Mouse (Mus musculus): ENCODE measurements around the gene Gm37240. TPM values are rescaled to one million over a fixed set of nuclear protein-coding genes. Genes with fewer than 3 reads are reported as not detected.
"Not testable (repeated sequence)": the region's sequence is repeated elsewhere in the genome, so short reads cannot be mapped to it uniquely, and the experiment has no call there.

The Gm37240 gene
- total RNA-seq, 2 experiments from 2014 or later: not detected

DNA sequence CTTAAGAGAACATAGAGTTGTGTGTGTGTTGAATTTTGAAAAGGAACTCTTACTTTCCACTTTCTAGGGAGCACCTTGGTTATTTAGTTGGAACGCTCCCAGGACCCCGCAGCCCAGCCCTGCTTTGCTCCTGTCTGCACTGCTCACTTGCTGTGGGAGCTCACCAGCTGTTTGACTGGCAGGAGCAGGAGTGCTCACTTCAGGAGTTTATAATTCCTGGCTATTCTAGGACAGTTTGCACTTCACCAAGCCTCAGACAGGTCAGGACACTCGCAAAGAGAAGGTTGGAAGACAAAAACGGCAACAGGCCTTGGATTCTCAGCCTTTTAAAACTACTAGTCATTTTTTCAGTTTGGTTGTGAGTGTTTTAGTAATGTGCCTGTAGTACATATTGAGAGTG is 962.1 kb downstream of the Gm37240 start:
- ATAC-seq (replicated peaks; ENCODE audit: low FRiP score, poor library complexity, severe bottlenecking): no peak

DNA sequence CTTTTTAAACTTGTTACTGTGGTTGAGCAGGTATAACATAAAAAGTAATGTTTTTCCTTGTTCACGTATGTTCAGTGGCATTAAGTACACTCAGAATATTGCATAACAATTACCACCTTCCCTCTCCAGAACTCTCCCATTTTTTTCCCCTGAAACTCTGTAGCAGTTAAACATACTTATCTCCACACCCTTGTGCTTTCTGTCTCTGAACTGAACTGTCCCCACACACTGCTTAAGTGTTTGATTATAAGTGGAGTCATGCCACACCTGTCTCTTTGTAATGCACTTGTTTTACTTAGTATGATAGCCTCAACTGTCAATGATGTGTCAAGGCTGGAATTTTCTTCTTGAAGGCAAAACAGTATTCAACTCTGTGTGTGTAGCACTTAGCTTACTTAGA is 963.6 kb downstream of the Gm37240 start:
- no peak for ATAC-seq (replicated peaks; ENCODE audit: low FRiP score, poor library complexity, severe bottlenecking)

DNA sequence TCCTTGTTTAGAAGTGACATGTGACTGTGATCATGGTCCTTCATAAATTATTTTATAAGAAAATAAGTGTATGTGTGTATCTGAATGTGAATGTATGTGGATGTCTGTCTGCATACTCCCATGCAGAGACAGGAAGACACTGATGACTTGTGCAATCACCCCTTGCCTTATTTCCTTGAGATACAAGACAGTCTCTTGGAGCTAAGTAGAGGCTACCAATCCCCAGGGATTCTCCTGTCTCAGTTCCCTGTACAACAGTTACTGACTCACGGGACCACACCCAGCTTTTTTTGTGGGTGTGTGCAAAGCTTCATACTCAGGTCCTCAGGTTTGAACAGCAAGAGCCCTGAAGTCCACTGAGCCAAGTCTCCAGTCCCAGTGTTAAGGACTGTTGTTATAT is 964.1 kb downstream of the Gm37240 start:
- ATAC-seq (replicated peaks; ENCODE audit: low FRiP score, poor library complexity, severe bottlenecking): no peak

DNA sequence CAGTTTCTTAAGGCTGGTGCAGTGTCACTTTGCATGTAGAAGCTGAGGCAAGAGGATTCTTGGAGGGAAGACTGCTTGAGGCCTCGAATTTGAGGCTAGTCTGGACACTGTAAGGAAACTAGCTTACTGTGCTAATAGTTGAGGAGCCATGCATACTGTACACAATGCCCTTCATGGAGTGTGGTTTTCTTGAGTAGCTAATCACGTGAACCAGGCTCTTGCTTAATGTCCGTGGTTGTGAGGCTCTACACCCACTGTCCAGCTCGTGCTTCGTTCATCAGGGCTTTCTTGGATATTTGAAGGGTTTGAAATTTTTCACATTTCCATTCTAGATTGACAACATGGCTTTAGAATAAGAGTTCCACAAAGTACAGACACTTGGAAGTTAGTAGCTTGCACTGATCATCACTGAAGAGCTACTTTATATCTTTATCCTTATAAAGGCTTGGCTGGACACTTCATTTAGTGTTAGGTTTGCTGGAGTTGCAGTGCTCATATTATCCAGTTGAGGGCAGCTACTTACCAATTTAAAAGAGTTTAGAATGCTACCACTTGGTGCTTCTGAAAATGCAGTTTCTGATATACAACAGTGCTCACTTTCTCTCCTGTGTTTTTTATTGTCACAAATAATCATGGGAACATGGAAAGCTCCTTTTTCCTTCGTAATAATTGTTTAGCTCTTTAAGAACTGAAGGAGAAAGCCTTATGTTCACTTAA is 965.5 kb downstream of the Gm37240 start:
- no peak for ATAC-seq (replicated peaks; ENCODE audit: low FRiP score, poor library complexity, severe bottlenecking)

DNA sequence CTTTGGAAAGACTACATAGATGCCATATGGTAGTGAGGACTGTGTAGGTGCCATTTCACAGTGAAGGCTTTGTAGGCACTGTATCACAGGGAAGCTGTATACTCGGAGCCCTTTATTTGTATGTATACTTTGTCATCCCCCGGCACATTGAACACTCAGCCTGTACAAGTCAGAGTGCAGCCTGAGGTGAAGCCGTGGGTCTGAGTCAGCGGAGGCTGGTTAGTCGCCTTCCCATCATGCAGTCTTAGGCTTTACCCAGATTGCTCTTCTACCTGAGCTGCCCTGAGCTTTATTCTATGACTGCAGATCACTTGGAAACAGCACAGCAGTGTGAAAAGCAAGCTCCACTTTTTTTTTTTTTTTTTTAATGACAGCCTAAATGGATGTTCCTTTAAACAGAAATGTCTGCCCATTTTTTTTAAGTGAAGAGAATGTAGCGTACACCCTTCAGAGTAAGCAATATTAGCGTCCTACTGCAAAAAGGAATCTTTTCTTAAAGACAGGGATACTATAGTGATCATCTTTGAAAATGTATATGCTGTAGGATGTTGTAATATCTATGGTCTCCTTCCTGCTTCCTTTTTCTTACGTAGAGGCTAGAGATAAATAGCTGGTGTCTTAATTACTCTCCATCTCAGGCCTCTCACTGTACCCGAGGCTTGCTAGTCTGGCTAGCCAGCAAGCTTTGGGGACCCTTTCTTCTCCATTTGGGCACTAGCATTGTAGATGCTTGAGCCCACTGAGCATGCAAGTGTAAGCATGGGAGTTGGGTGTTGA is 969.2 kb downstream of the Gm37240 start:
- ATAC-seq (replicated peaks; ENCODE audit: low FRiP score, poor library complexity, severe bottlenecking): no peak

DNA sequence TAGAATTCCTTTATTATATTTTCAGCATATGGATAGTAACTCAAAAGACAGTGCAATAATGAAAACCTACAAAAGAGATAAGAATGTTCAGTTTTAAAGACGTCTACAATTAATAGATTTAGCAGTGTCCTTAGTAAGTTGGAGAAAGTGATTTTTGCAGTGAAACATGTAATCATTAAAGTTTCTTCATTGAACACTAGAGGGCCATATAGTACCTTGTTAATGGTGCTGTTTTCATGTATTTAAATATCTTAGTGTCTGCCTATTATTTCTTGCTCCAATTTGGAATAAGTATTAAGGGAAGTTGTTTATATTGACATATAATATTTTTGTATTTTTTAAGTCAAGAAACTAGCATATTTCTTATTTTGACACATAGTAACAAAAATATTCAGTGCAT is 973.0 kb downstream of the Gm37240 start:
- no peak for ATAC-seq (replicated peaks; ENCODE audit: low FRiP score, poor library complexity, severe bottlenecking)

DNA sequence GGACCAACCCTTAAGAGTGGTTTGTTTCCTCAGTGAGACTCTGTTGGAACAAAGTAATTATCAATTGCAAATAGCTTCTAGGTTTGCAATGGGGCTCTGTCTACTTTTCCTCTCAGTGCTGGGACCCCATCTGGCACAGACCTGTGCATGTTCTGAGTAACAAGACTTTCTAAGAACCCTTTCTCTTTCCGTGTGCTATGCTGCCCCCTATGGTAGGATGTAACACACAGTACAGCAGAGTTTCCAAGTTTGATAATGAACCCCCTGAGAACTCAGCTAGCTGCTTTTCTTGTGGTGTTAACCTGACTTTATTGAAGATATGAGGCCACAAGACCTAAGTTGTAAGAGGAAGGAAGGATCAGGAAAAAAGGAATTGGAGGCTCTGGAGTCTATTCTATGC is 980.8 kb downstream of the Gm37240 start:
- peak; percentile 43; the same call in 1 of the 2 replicates for ATAC-seq (replicated peaks; ENCODE audit: low FRiP score, poor library complexity, severe bottlenecking)

DNA sequence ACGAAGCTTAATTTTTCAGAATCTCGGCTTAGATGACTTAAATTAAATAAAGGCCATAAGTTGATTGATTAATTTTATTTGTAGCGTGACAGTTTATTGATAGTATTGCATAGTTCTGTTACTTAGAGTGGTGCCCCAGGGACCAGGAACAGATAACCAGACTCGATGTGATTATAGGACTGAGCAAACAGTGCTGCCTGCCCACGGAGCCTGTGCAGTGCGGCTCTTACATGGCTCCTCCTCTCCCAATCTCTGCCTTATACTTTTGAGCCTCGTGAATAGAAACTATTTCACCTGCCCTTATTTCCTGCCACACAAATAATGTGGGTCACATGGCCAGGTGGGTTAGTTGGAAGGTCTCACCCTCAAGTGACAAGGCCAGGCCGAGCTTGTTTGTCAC is 989.4 kb downstream of the Gm37240 start:
- ATAC-seq (replicated peaks; ENCODE audit: low FRiP score, poor library complexity, severe bottlenecking): no peak

DNA sequence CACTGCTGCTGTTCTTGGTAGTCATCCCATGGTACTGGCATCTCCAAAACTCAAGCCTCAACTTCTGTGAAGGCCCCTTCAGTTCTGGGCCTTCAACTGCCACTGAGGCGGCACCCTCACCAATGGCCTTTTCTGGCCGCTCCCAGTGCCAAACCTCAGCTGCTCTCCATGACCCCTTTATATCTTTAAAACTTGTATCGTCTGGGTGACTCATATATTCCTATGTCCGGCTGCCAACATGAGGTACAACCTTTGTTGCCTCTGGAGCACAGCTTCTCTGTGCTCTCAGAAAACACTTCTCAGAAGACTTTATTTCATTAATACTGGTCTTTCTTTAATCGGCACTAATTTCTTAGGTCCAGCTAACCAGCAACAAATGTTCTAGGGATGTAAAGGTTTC is 996.3 kb downstream of the Gm37240 start:
- no peak for ATAC-seq (replicated peaks; ENCODE audit: low FRiP score, poor library complexity, severe bottlenecking)

DNA sequence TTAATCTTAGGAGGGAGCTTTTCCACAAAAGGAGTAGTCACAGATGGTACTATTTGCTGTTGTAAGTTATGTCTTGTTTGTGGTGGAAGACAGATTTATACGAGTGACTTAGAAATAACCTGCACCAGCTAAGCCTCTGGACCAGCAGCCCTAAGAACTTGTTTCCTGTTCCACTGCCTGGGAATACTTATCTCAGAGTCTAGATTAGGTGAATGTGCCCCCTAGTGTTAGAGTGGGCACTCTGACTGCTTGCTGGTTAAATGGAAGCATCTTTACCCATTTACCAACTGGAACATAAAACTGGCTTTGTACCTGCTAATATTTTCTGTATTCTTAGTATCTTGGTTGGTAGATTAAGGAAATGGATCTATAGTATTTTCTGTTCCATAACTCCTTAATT is 997.7 kb downstream of the Gm37240 start:
- no peak for ATAC-seq (replicated peaks; ENCODE audit: low FRiP score, poor library complexity, severe bottlenecking)

DNA sequence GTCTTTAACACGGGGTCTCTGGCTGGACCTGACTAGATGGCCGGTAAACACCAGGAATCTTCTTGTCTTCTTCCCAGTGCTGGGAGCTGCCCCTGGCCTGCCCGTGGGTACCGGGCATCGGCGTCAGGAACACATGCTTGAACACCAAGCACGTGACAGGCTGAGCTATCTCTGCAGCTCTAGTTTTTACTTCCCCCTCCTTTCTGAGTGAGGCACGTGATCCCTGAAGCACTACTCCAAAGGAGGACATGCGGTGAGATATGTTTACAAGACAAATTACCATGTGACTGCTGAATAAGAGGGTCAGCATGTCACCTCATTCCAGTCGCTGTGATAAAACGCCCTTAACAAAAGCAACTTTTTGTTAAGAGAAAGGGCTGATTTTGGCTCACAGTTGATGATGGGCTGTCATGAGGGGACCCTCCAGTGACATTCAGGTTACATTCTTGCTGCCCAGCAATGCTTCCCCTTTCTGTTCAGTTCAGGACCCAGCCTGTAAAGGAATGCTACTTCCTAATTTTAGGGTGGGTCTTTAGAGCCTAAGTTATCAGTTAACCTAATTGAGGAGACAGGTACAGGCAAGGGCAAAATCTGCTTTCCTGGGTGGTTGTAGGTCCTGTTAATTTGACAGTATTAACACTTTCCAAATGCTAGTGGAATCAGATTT is 1003.4 kb downstream of the Gm37240 start:
- no peak for ATAC-seq (replicated peaks; ENCODE audit: low FRiP score, poor library complexity, severe bottlenecking)

DNA sequence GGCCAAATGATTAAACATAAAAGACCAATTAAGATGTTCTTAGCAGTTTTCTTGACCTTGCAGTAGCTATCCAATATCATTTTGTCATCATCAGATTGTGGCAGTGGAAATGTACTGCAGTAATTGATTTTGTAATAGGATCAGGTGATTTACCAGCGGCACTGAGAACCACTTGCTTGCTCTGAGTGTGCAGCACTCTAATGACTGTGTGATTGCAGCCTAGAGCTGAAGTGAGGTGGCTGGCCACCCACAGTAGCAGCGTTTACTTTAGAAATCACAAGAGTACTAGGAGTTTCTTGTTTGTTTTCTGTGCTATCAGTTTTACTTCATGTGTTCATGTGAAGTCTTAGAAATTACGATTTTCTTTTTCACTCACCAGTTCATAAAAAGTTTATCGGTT is 1011.1 kb downstream of the Gm37240 start:
- ATAC-seq (replicated peaks; ENCODE audit: low FRiP score, poor library complexity, severe bottlenecking): no peak

DNA sequence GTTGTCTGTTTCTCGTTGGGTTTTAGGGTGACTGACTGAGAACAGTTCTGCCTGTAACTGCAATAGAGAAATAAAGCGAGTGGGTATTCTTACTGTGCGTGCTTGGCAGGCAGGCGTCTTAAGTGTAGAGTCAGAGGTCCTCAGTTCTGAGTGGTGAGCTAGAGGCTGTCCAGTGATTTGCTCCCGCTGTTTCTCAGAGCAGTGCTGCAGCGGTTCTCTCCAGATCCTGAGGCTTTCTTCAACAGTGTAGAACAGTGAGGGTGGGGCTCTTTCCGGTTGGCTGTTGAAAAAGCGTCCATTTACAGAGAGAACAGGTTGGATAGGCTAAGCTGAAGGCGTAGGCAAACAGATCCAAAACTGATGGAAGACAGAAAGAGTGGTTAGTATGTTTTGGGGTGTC is 1012.0 kb downstream of the Gm37240 start:
- ATAC-seq (replicated peaks; ENCODE audit: low FRiP score, poor library complexity, severe bottlenecking): no peak

DNA sequence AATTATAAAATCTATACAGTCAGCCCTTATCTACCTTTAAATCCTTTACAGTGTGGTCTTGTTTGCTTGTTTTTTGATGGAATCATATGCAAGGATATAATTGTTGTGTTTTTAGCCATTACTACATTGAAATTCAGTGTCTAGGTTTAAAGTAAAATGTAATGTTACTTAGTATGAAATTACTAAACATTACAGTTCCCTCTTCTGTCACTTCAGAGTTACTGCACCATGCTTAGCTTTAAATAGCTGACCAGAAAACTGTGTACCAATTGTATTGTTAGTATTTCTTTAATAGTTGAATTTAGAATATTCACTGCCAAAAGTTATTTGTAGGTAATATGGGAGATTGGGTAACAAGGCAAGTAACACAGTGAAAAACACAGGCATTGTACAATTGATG is 1017.2 kb downstream of the Gm37240 start:
- no peak for ATAC-seq (replicated peaks; ENCODE audit: low FRiP score, poor library complexity, severe bottlenecking)

DNA sequence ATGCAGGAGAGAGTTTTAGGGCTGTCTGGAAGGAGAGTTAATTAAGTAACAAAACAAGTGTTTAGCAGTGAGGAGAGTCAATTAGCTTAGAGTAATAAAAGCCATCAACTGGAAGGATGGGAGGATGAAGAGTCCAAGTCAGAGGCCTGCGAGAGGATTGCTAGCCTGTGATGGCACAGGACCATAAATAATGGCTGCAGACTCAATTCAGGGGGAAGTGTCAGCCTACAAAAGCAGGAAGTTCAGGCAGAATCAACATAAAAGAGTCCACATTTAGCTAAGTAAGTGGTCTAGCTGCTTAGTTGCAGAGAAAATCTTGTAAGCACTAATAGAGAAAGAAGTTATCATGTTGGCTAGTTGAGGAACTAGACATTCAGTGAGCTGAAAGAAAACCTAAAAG is 1019.3 kb downstream of the Gm37240 start:
- no peak for ATAC-seq (replicated peaks; ENCODE audit: low FRiP score, poor library complexity, severe bottlenecking)

DNA sequence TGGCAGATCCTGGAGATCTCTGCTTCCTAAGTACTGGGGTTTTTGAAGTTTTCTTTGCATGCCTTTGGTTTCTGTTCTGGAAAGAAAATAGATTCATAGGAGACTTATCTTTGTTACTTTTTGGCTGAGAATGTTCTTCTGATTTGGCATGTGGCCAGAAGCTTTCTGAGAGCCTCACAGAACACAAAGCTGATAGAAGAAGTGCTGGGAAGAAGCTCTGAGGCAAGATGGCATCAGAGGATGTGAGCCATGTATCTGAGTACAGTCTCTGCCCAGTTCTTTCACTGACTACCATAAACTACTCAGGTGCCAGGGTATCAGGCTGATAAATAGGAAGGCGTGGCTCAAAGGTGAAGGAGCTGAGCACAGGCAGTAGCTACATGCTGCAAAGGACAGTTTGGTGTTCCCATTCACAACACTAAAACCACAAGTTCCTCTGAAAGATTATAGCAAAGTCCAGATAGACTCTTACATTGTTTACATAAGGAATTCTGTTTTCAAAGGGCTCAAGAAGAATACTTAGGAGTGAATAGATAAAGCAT is 1019.8 kb downstream of the Gm37240 start:
- ATAC-seq (replicated peaks; ENCODE audit: low FRiP score, poor library complexity, severe bottlenecking): no peak

DNA sequence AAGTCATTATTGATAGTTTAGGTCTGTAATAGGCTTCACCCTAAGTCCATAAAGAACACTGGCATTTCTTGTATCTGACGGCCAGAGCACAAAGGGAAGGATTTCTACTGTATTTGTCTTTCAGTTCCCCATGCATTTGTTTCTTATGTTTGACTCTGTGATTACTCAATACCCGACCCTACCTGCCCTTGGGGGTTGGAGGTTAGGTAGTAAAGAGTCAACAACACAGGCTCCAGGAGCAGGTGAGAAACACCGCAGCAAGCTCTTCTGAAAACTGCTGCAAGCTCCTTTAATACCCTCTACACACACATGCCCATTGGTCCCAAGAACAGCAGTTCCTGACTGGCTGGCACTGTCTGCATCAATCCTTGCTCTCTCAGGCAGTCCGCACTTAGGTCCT is 1020.5 kb downstream of the Gm37240 start:
- no peak for ATAC-seq (replicated peaks; ENCODE audit: low FRiP score, poor library complexity, severe bottlenecking)

DNA sequence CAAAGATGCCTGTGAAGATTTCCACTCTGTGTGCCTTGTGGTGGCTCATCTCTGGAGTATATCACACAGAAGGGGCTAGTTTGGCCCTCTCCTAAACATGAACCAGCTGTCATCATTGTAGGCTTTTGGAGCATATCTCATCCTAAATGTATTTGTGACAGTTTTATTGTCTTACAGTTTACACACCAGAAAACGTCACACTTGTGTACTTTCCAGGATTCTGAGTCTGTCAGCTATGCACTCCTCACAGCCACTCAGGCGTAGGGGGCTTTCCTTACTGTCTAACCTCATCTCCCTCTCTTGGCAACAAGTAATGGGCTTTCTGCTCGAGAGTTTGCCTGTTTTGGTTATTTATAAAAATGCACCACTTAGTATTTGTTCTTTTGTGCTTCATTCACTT is 1021.6 kb downstream of the Gm37240 start:
- ATAC-seq (replicated peaks; ENCODE audit: low FRiP score, poor library complexity, severe bottlenecking): no peak

DNA sequence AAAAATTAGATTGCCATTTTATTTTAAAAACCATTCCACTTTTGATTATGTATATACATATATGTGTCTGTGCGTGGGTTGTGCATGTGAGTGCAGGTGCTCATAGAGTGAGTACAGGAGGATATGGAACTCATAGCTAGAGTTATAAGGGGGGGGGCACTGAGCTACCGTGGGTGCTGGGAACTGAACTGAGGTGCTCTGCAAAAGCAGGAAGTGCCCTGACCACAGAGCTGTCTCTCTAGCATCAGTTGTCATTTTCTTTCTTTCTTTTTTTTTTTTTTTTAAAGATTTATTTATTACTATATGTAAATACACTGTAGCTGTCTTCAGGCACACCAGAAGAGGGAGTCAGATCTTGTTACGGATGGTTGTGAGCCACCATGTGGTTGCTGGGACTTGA is 1025.5 kb downstream of the Gm37240 start:
- ATAC-seq (replicated peaks; ENCODE audit: low FRiP score, poor library complexity, severe bottlenecking): not testable (repeated sequence)

DNA sequence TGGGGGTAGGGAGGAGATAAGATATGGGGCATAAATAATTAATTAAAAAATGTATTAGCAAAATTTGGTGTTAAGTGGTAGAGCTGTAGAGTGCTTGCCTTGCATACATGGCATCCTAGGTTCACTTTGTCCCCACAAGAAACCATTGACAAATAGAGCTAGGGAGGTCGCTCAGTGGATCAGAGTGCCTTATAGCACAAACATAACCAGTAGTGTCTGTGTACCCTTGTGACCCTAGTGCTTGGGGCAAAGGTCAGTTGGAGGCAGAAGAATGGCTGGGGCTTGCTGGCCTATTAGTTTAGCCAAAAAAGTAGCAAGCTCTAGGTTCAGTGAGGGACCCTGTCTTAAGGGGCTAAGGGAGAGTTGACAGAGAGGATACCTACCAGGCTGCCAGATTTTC is 1026.6 kb downstream of the Gm37240 start:
- ATAC-seq (replicated peaks; ENCODE audit: low FRiP score, poor library complexity, severe bottlenecking): no peak

DNA sequence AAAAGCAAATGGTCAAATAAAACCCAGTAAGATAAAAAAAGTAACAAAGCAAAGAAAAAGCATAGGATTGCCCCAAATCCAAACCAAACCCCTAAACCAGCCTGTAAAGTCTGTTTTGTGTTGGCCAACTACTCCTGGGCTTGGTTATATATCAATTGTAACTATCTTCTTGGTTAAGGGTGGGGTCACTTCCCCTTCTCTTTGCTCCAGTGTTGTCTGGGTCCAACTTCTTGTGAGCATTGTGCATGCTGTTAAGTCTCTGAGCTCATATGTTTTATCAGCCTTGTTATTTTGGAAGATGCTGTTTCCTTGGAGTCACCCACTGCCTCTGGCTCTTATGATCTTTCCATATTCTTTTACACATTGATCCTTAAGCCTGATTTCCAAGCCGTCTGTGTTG is 1032.9 kb downstream of the Gm37240 start:
- no peak for ATAC-seq (replicated peaks; ENCODE audit: low FRiP score, poor library complexity, severe bottlenecking)

Measured in erythroblast, adult 5-6 weeks (primary cell).